Mouse (Mus musculus) limb, embryonic 12.5 days (tissue): Measurements from ENCODE around the gene Btbd11. TPM values are rescaled to one million over a fixed set of nuclear protein-coding genes. Genes with fewer than 3 reads are reported as not detected.

Experiments used
- ATAC-seq: fragments of 200-750 bp; cut with Nextera tagmentation; 2 replicates; pipeline ENCODE4 v1.8.0; 2017; ENCODE audit warnings: low read depth, moderate TSS enrichment; ENCODE audit not compliant: insufficient number of reproducible peaks, insufficient read depth, low FRiP score, low TSS enrichment
- H3K27ac ChIP-seq: fragments of 300-500 bp; sonication (generic); 2 replicates; pipeline ENCODE4 v1.5.1; 2016; ENCODE audit warnings: mild to moderate bottlenecking, moderate library complexity
- H3K27me3 ChIP-seq: fragments of 300-500 bp; sonication (generic); 2 replicates; pipeline ENCODE4 v1.6.1; 2016; ENCODE audit warnings: mild to moderate bottlenecking, moderate library complexity
- H3K36me3 ChIP-seq: fragments of 300-500 bp; sonication (generic); 2 replicates; pipeline ENCODE4 v1.6.1; 2016; ENCODE audit warnings: mild to moderate bottlenecking, moderate library complexity
- H3K4me1 ChIP-seq: fragments of 300-500 bp; sonication (generic); replicated peaks from 2 replicates; pipeline ENCODE4 v1.6.1; 2016
- H3K4me2 ChIP-seq: fragments of 300-500 bp; sonication (generic); 2 replicates; pipeline ENCODE4 v1.6.1; 2016; ENCODE audit warnings: mild to moderate bottlenecking, moderate library complexity
- H3K4me3 ChIP-seq: fragments of 300-500 bp; sonication (generic); replicated peaks from 2 replicates; pipeline ENCODE4 v1.5.1; 2016; ENCODE audit warnings: mild to moderate bottlenecking
- H3K9ac ChIP-seq: fragments of 300-500 bp; sonication (generic); replicated peaks from 2 replicates; pipeline ENCODE4 v1.6.1; 2016; ENCODE audit warnings: mild to moderate bottlenecking, moderate library complexity
- H3K9me3 ChIP-seq: fragments of 300-500 bp; sonication (generic); 2 replicates; pipeline ENCODE4 v1.6.1; 2016; ENCODE audit warnings: mild to moderate bottlenecking, moderate library complexity
- WGBS: fragments of 180-500 bp; shearing (Covaris S2); methylation state at CpG from one replicate; pipeline ENCODE4 v1.1.7; 2016; 5-methylcytosine and 5-hydroxymethylcytosine counted together
- polyA plus RNA-seq: library from polyadenylated mRNA; unstranded; fragments of >200 nt; fragmentation: Nextera tagmentation; extraction: Ambion mirVana; gene quantifications from 2 replicates; pipeline ENCODE4 v1.2.1, GENCODE M21; 2016

Gene Btbd11
- polyA plus RNA-seq, 1 experiment from 2014 or later: 12.1 TPM

DNA sequence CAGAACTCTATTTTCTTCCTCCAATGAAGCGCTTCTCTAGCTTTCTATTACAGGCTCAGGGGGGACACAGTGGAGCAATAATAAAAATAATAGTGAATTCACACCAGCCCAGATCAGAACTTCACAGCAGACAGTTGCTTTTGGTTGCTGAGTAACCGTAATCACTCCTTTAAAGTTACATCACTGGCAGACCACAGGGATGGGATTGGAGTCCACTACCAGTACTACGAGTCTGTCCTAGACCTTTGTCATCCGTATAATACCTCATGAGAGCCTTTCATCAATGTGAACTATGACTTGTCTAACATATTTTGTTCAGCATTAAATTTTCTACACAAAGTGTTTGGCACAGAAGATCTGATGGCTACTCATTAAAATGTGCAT is 35.0 kb downstream of the Btbd11 start:
- no peak overlapping the region for H3K4me3 ChIP-seq
- no peak for ATAC-seq
- H3K4me2 ChIP-seq: no peak overlapping the region
- no peak overlapping the region for H3K27ac ChIP-seq
- H3K4me1 ChIP-seq: no peaks in the 10 kb centered on the region; the same call in 1 of the 2 replicates
- no peaks in the 10 kb centered on the region for H3K36me3 ChIP-seq
- no peaks in the 10 kb centered on the region for H3K27me3 ChIP-seq
- H3K9ac ChIP-seq: no peak overlapping the region
- WGBS: 86% methylated on average over 4 of the region's 4 CpGs
- no peaks in the 10 kb centered on the region for H3K9me3 ChIP-seq

DNA sequence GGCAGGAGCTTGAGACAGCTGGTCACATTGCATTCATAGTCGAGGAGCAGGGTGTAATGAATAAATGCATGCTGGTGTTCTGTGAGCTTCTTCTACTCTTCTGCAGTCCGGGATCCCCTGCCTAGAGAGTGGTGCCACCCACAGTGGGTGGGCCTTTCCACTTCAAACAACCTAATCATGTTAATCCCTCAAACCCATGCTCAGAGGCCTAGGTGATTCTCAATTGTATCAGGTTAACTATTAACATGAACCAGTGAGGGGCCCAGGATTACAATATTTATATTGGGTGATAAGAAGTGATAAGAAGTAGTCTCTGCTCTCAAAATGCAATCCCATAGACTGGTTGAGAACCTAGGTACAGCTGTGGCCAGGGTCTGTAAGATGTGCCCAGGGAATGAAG is 39.1 kb downstream of the Btbd11 start:
- Histone ChIP-seq H3K27ac (no peak overlapping the region), H3K36me3 (no peaks in the 10 kb centered on the region), H3K9ac (no peak overlapping the region), H3K27me3 (no peaks in the 10 kb centered on the region), H3K4me3 (no peak overlapping the region), H3K4me2 (no peak overlapping the region), H3K9me3 (no peaks in the 10 kb centered on the region), H3K4me1 (peaks cover 3% of the 10 kb centered on the region; the same call in 1 of the 2 replicates)
- 69% methylated on average over 2 of the region's 2 CpGs for WGBS
- no peak for ATAC-seq

DNA sequence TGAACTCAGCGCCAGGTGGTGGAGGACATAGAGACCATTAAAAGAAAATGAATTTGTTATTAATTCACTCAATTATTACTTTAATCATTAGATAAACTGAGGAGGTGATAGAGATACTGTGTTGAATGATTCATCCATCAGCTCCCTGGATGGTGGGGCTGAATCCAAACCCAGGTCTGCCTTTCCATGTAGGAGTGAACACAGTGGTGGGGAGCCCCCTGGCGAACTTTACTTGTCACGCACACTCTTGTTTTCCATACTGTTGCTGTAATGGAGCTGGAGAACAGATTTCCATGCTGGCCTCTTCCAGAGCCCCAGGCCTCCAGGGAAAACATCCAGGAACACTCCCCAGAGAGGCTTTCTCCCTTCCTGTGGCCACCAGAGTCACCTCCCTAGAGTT is 50.6 kb downstream of the Btbd11 start:
- Histone ChIP-seq H3K4me1 (no peaks in the 10 kb centered on the region), H3K4me3 (no peak overlapping the region), H3K9me3 (peaks cover 4% of the 10 kb centered on the region; the same call in 1 of the 2 replicates), H3K27ac (no peak overlapping the region), H3K4me2 (no peak overlapping the region), H3K36me3 (no peaks in the 10 kb centered on the region), H3K27me3 (no peaks in the 10 kb centered on the region), H3K9ac (no peak overlapping the region)
- 87% methylated on average over 3 of the region's 3 CpGs for WGBS
- no peak for ATAC-seq

DNA sequence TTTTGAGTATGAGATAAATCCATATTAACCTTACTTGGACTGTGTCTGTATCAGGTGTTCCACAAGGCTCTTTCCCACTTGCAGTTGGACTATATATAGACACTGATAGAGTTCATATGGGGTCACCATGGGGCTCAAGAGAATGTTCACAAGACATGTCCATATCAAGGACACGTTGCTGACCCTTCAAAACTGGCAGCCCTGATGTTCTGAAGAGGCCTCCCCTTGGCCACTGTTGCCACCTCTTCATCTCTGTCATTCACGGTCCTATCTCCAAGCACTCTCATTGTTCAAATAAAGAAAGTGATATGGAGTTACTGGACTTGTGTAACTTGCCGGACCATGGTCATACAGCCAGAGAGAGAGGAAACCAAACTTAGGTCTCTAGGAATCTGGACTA is 56.8 kb downstream of the Btbd11 start:
- no peak overlapping the region for H3K4me2 ChIP-seq
- no peaks in the 10 kb centered on the region for H3K9me3 ChIP-seq
- H3K9ac ChIP-seq: no peak overlapping the region
- H3K36me3 ChIP-seq: no peaks in the 10 kb centered on the region
- H3K4me3 ChIP-seq: no peak overlapping the region
- 88% methylated on average over 3 of the region's 3 CpGs for WGBS
- ATAC-seq: no peak
- H3K4me1 ChIP-seq: no peaks in the 10 kb centered on the region
- H3K27ac ChIP-seq: no peak overlapping the region
- H3K27me3 ChIP-seq: 0 out of 2 replicates have a peak, but pooled peaks cover 3% of the 10 kb centered on the region

DNA sequence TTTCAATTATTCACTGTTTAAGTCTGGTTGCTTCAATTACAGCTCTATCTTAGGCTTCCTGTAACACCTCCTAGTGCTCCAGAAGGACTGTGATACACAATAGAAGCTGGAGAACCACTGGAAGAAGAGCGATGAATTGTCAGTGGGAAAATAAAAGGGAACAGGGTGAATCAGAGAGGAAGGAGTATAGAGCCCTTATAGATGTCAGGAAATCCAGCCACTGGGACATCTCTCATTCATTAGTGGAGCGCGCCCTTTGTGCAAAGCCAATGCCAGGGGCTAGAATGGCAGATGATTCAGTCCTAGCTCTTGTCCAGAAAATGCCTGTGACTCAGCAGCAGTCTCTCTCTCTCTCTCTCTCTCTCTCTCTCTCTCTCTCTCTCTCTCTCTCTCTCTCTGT is 59.3 kb downstream of the Btbd11 start:
- no peaks in the 10 kb centered on the region for H3K9me3 ChIP-seq
- H3K4me3 ChIP-seq: no peak overlapping the region
- H3K4me1 ChIP-seq: no peaks in the 10 kb centered on the region
- no peak overlapping the region for H3K4me2 ChIP-seq
- no peaks in the 10 kb centered on the region for H3K36me3 ChIP-seq
- no peak for ATAC-seq
- H3K9ac ChIP-seq: no peak overlapping the region
- H3K27me3 ChIP-seq: 0 out of 2 replicates have a peak, but pooled peaks cover 3% of the 10 kb centered on the region
- 89% methylated on average over 3 of the region's 3 CpGs for WGBS
- no peak overlapping the region for H3K27ac ChIP-seq

DNA sequence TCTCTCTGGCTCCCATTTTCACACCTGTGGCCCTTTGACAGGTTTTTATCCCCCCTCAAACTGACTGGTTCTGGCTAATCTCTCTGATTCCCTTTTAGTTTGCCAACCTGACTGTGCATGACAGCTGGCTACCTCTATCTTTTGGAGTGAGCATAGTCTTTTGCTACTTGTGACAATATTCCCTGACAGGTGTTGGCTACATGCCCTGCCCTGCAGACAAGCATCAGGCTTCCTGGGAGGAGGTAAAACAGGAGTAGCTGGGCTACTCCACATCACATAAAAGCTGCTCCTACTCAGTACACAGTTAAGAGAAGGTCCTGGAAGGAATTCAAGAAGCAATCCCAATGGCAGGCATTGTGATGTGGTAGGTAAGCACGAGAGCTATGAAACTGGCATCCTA is 60.1 kb downstream of the Btbd11 start:
- WGBS: 84% methylated on average over 1 of the region's 1 CpGs

DNA sequence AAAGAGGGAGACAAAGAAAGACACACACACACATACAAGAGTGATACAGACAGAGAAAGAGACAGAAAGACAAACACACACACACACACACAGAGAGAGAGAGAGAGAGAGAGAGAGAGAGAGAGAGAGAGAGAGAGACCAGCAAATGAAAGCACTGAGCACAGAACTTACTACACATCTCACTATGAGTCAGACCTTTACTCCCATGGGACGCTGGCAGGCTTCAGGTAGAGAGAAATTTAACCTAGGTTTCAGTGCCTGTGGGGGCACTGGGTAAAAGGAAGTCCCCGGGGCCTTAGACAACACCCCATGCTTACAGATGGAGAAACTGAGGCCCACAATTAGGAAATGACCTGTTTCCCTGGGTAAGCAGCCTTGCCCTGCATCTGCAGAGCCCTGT is 61.3 kb downstream of the Btbd11 start:
- 0 out of 2 replicates have a peak, but pooled peaks cover 3% of the 10 kb centered on the region for H3K27me3 ChIP-seq
- H3K27ac ChIP-seq: no peak overlapping the region
- no peak for ATAC-seq
- no peaks in the 10 kb centered on the region for H3K9me3 ChIP-seq
- H3K4me2 ChIP-seq: no peak overlapping the region
- H3K36me3 ChIP-seq: no peaks in the 10 kb centered on the region
- 75% methylated on average over 2 of the region's 2 CpGs for WGBS
- no peaks in the 10 kb centered on the region for H3K4me1 ChIP-seq
- no peak overlapping the region for H3K9ac ChIP-seq
- H3K4me3 ChIP-seq: no peak overlapping the region

More for the DNA sequence above, 60.1 kb downstream of the Btbd11 start:
- Histone ChIP-seq H3K36me3 (no peaks in the 10 kb centered on the region), H3K4me3 (no peak overlapping the region), H3K4me1 (no peaks in the 10 kb centered on the region), H3K4me2 (no peak overlapping the region), H3K9me3 (no peaks in the 10 kb centered on the region), H3K9ac (no peak overlapping the region), H3K27ac (no peak overlapping the region), H3K27me3 (0 out of 2 replicates have a peak, but pooled peaks cover 3% of the 10 kb centered on the region)
- no peak for ATAC-seq

DNA sequence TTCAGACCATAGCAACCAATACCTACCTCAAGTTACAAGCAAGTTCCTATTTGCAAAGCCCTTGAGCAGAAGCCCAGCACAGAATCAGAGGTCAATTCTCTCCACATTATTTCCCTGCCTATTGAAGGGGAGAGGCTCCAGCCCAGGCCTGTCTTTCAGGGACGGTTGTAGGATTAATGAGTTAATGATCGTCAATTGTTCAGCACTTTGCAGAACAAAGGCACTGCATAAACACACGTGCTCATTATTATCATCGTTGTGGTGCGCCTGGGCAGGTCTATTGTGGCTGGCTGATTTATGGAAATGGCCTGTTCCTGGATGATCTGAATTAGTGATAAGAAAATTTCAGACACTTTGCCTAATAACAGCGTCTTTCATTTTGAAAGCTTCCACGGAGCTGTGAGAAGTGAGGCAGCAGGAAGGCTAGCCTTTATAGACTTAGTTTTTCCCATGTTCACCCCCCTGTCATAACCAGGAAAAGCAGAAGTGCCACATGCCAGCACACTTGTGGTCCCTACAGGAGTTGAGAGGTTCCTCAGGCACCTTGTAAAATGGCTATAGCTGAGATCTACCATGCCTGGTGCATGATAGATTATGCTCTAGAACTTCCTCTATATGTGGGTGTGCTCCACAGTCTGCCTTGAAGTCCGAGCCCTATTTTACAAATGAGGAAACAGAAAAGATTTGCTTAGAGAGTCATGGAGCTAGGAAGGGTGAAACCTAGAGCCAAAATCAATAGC is 65.2 kb downstream of the Btbd11 start:
- no peaks in the 10 kb centered on the region for H3K9me3 ChIP-seq
- peaks cover 8% of the 10 kb centered on the region; the same call in 1 of the 2 replicates for H3K4me1 ChIP-seq
- no peak overlapping the region for H3K4me2 ChIP-seq
- H3K27me3 ChIP-seq: no peaks in the 10 kb centered on the region
- no peaks in the 10 kb centered on the region for H3K36me3 ChIP-seq
- H3K27ac ChIP-seq: no peak overlapping the region
- H3K9ac ChIP-seq: no peak overlapping the region
- WGBS: 38% methylated on average over 8 of the region's 8 CpGs
- no peak for ATAC-seq
- no peak overlapping the region for H3K4me3 ChIP-seq

DNA sequence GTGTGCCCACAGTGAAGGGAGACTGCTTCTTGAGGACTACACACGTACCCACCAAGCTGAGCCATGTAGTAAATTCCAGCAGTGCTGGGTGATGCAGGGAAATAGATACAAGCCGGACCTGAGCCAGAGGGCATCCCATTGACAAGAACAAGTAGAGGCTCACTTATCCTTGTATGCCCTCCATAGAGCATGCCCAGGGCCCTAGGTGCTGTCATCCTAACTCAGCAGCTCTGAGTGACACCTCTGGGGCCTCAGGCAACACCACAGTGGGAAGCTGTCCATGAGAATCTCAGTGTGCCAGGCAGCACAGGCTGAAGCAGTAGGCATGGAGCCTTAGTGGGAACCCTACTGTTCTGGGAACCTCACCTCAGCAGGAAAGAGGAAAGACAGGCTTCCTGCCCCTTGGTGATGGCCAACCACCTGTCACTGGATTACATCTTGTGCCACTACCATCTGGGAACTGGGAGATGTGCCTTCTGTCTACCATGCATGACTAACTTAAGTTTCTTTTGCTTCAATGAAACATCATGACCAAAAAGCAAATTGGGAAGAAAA is 66.7 kb downstream of the Btbd11 start:
- Histone ChIP-seq H3K4me2 (no peak overlapping the region), H3K4me3 (no peak overlapping the region), H3K36me3 (no peaks in the 10 kb centered on the region), H3K27me3 (no peaks in the 10 kb centered on the region), H3K9me3 (no peaks in the 10 kb centered on the region), H3K4me1 (peaks cover 12% of the 10 kb centered on the region), H3K27ac (no peak overlapping the region), H3K9ac (no peak overlapping the region)
- no peak for ATAC-seq
- WGBS: 92% methylated on average over 2 of the region's 2 CpGs

DNA sequence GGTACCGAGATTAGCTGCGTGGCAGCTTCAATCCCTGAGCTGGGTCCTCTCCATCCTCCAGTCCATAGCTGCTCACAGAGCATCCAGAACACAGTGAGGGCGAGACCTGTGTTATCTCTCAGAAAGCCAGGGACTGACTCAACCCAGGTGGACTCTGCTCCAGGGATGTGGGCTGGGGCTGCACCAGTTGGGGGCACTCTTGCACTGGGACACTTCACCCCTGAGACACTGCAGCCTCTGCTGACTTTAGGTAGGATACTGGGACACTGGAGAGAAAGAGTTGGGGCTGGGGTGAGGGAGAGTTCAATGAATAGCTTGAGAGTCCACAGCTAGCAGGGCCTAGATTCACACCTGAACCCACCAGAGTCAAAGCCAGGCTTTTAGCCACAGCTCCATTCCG is 69.4 kb downstream of the Btbd11 start:
- no peak overlapping the region for H3K9ac ChIP-seq
- no peaks in the 10 kb centered on the region for H3K27me3 ChIP-seq
- ATAC-seq: no peak
- H3K4me2 ChIP-seq: no peak overlapping the region
- no peaks in the 10 kb centered on the region for H3K9me3 ChIP-seq
- H3K4me3 ChIP-seq: no peak overlapping the region
- no peaks in the 10 kb centered on the region for H3K36me3 ChIP-seq
- 69% methylated on average over 4 of the region's 4 CpGs for WGBS
- H3K4me1 ChIP-seq: peaks cover 25% of the 10 kb centered on the region
- no peak overlapping the region for H3K27ac ChIP-seq

DNA sequence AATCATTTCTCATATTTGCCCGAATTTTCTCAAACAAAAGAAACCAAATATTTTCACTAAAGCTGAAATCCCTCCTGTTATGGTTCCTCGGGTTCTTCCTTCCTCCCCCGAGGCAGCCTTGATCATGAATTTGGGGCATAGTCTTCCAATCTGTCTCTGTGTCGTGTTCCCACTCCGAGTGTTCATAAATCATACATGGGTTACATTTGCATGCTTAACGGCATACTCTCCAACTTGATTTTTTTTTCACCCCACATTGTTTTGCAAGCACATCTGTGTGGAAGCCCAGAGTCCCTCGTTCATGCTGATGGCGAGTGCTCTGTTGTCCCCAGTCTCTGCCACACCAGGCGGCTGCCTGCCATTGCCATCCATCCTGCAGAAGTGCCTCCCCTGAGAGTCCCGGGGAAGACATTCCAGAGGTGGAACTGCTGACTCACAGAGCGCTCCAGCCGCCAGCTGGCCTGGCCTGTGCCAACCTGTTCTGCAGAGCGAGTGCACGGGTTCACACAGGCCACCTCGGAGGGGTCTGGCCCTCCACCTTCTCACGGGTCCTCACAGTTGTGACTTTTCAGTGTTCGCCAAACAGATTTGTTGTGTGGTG is 72.2 kb downstream of the Btbd11 start:
- Histone ChIP-seq H3K27ac (peak overlapping the region; percentile 56; the same call in 1 of the 2 replicates), H3K9ac (0 out of 2 replicates have a peak overlapping the region, but pooled peaks have one; percentile 18), H3K4me2 (peak overlapping the region; percentile 28; the same call in 1 of the 2 replicates), H3K36me3 (no peaks in the 10 kb centered on the region), H3K9me3 (no peaks in the 10 kb centered on the region), H3K4me3 (no peak overlapping the region), H3K27me3 (no peaks in the 10 kb centered on the region), H3K4me1 (peaks cover 33% of the 10 kb centered on the region)
- 33% methylated on average over 17 of the region's 17 CpGs for WGBS
- ATAC-seq: peak; percentile 66
